Mouse (Mus musculus): Measurements from ENCODE around the gene Prm1. TPM values are rescaled to one million over a fixed set of nuclear protein-coding genes. Genes with fewer than 3 reads are reported as not detected.

Prm1 gene
- polyA plus RNA-seq, 1 experiment from 2014 or later, result not detected

DNA sequence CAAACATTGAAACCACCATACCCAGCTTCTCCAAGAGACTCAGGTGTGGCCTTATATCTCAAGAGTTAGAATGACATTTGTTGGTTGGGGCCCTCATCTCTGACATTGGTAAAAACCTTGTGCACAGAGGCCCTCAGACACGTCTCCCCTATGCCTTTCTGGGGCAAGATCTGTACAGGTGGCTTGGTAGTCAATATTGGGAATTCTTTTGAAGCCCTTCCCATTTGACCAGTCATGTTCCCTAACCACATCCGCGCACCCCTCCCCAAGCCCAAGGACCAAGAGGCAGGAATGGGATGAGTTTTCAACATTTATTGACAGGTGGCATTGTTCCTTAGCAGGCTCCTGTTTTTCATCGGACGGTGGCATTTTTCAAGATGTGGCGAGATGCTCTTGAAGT, 9.6 kb downstream of the Prm1 start, which contains the start of gene Prm2:
Gene Prm2 (minus strand): TSS at position 101 of the 400 bp plus-strand sequence.
- no peaks in the 10 kb centered on the region; a peak in 1 of 4 replicates for H3K4me1 ChIP-seq (ENCODE audit: control insufficient read depth in 2 of 2, insufficient read depth in 2 of 2, low read length in 2 of 2)
- H3K27ac ChIP-seq (replicated peaks in 1 of 2; ENCODE audit: control insufficient read depth in 1 of 2, insufficient read depth in 1 of 2, low read depth in 2 of 2, low read length in 2 of 2), result no peak within 1 kb of the TSS
- no peak for ATAC-seq (ENCODE audit: insufficient number of reproducible peaks, insufficient read depth, low FRiP score, low read depth)
- peaks cover 19% of the 10 kb centered on the region; the same call in 1 of the 2 replicates for H3K27me3 ChIP-seq (ENCODE audit: control insufficient read depth, insufficient read depth, low read length)
- no peak within 1 kb of the TSS for H3K4me2 ChIP-seq (ENCODE audit: low read length)
- H3K36me3 ChIP-seq (ENCODE audit: control insufficient read depth, insufficient read depth, low read length), result no peaks in the 10 kb centered on the region
- no peaks in the 10 kb centered on the region for H3K9me3 ChIP-seq (ENCODE audit: control insufficient read depth, low read length)
- H3K9ac ChIP-seq (ENCODE audit: low read length), result no peak within 1 kb of the TSS
- no peak within 1 kb of the TSS for H3K4me3 ChIP-seq (ENCODE audit: control insufficient read depth in 1 of 2, insufficient read depth in 1 of 2, low read depth in 1 of 2, low read length in 2 of 2)
- WGBS, result 75% methylated on average over 6 of the region's 6 CpGs

DNA sequence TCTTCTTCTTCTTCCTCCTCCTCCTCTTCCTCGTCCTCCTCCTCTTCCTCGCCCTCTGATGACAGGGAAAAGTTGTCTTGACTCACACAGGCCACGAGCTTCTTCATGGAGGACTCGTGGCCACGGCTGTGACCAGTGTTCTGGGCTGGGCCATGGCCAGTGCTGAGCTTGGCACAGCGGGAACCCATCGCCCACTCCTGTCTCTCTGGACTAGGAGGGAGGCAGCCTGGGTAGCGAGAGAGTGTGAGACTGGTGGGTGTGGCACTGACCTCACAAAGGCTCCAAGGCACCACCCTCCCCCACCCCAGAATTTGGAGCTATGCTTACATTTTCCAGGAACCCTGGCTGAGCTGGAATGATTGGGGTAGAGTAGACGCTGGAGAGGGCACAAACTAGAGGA, 14.9 kb downstream of the Prm1 start, which contains the start of gene Prm3:
Gene Prm3 (minus strand): TSS at position 213 of the 400 bp plus-strand sequence.
- Histone ChIP-seq H3K36me3 (ENCODE audit: control insufficient read depth, insufficient read depth, low read length) (no peaks in the 10 kb centered on the region), H3K4me3 (ENCODE audit: control insufficient read depth in 1 of 2, insufficient read depth in 1 of 2, low read depth in 1 of 2, low read length in 2 of 2) (no peak within 1 kb of the TSS), H3K9me3 (ENCODE audit: control insufficient read depth, low read length) (no peaks in the 10 kb centered on the region), H3K4me2 (ENCODE audit: low read length) (no peak within 1 kb of the TSS), H3K4me1 (ENCODE audit: control insufficient read depth in 2 of 2, insufficient read depth in 2 of 2, low read length in 2 of 2) (peaks cover 13 to 17% of the 10 kb centered on the region in 2 experiments), H3K27ac (replicated peaks in 1 of 2; ENCODE audit: control insufficient read depth in 1 of 2, insufficient read depth in 1 of 2, low read depth in 2 of 2, low read length in 2 of 2) (no peak within 1 kb of the TSS), H3K27me3 (ENCODE audit: control insufficient read depth, insufficient read depth, low read length) (peaks cover 7% of the 10 kb centered on the region; the same call in 1 of the 2 replicates), H3K9ac (ENCODE audit: low read length) (no peak within 1 kb of the TSS)
- WGBS, result 67% methylated on average over 9 of the region's 9 CpGs
- ATAC-seq (ENCODE audit: insufficient number of reproducible peaks, insufficient read depth, low FRiP score, low read depth), result no peak

DNA sequence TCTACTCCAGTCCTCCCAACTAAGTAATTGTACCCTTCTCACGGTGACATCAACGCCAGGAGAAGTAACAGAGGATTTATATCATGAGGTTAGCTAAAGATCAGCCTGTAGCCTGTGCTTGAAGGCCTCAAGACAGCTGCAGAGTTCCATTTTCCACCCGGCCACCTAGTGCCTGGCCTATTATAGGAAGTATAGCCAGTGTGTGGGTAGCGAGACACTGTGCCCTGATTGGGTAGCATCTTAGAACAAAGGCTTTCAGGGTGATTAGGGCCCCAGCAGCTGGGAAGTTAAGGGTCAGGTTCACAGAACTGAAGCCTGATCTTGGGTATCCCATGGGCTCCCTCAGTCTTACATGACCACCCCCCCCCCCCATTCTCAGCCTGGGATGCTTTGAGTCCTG, 16.8 kb downstream of the Prm1 start:
- H3K4me1 ChIP-seq (ENCODE audit: control insufficient read depth in 2 of 2, insufficient read depth in 2 of 2, low read length in 2 of 2), result peaks cover 13 to 23% of the 10 kb centered on the region in 2 experiments
- ATAC-seq (ENCODE audit: insufficient number of reproducible peaks, insufficient read depth, low FRiP score, low read depth), result no peak
- H3K36me3 ChIP-seq (ENCODE audit: control insufficient read depth, insufficient read depth, low read length), result no peaks in the 10 kb centered on the region
- no peak overlapping the region for H3K4me2 ChIP-seq (ENCODE audit: low read length)
- H3K4me3 ChIP-seq (ENCODE audit: control insufficient read depth in 1 of 2, insufficient read depth in 1 of 2, low read depth in 1 of 2, low read length in 2 of 2), result no peak overlapping the region
- H3K9me3 ChIP-seq (ENCODE audit: control insufficient read depth, low read length), result no peaks in the 10 kb centered on the region
- no peak overlapping the region for H3K9ac ChIP-seq (ENCODE audit: low read length)
- no peak overlapping the region for H3K27ac ChIP-seq (replicated peaks in 1 of 2; ENCODE audit: control insufficient read depth in 1 of 2, insufficient read depth in 1 of 2, low read depth in 2 of 2, low read length in 2 of 2)
- no peaks in the 10 kb centered on the region for H3K27me3 ChIP-seq (ENCODE audit: control insufficient read depth, insufficient read depth, low read length)
- WGBS, result 74% methylated on average over 4 of the region's 4 CpGs

DNA sequence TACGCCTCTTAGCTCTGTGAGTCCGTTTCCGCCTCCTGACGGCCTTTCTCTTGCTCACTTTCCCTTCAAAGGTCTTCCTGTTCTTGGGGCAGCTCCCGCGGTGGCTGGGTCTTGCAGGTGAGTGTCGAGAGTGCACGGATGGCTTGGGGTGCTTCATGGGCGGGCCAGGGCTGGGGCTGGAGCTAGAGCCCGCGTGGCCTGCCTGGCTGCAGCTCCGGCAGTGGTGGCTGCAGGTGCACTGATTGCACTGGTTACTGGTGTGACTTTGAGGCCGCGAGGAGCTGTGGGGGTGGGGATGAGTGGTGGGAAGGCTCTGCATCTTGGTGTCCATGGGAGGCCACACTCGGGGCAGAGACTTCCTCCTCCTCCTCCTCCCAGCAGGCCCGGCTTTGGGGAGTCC, 17.4 kb downstream of the Prm1 start, which contains the start of gene Tnp2:
Gene Tnp2 (minus strand): TSS at position 390 of the 400 bp plus-strand sequence.
- H3K4me3 ChIP-seq (ENCODE audit: control insufficient read depth in 1 of 2, insufficient read depth in 1 of 2, low read depth in 1 of 2, low read length in 2 of 2), result no peak within 1 kb of the TSS
- no peak within 1 kb of the TSS for H3K4me2 ChIP-seq (ENCODE audit: low read length)
- no peaks in the 10 kb centered on the region for H3K9me3 ChIP-seq (ENCODE audit: control insufficient read depth, low read length)
- H3K36me3 ChIP-seq (ENCODE audit: control insufficient read depth, insufficient read depth, low read length), result no peaks in the 10 kb centered on the region
- H3K4me1 ChIP-seq (ENCODE audit: control insufficient read depth in 2 of 2, insufficient read depth in 2 of 2, low read length in 2 of 2), result peaks cover 16 to 29% of the 10 kb centered on the region in 2 experiments
- no peaks in the 10 kb centered on the region for H3K27me3 ChIP-seq (ENCODE audit: control insufficient read depth, insufficient read depth, low read length)
- H3K27ac ChIP-seq (replicated peaks in 1 of 2; ENCODE audit: control insufficient read depth in 1 of 2, insufficient read depth in 1 of 2, low read depth in 2 of 2, low read length in 2 of 2), result no peak within 1 kb of the TSS
- H3K9ac ChIP-seq (ENCODE audit: low read length), result no peak within 1 kb of the TSS
- ATAC-seq (ENCODE audit: insufficient number of reproducible peaks, insufficient read depth, low FRiP score, low read depth), result no peak
- WGBS, result 54% methylated on average over 15 of the region's 16 CpGs

DNA sequence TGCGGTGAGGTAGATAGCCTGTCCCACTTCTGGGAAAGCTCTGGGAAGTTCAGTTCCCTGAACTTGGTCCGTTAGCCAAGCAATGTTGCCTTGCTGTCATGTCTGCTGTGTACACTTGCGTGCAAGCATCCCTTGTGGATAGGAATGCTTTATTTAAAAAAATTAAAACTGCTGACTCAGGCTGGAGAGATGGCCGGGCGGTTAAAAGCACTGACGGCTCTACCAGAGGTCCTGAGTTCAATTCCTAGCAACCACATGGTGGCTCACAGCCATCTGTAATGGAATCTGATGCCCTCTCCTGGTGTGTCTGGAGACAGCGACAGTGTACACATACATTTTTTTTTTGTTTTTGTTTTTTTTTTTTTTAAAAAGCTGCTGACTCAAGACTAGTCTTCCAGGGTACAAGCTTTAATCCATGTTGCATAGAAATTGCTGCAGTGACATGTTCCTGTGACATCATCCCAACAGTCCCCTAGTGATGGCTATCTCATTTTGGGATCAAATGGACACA, 18.0 kb downstream of the Prm1 start:
- ATAC-seq (ENCODE audit: insufficient number of reproducible peaks, insufficient read depth, low FRiP score, low read depth), result no peak
- Histone ChIP-seq H3K4me2 (ENCODE audit: low read length) (no peak overlapping the region), H3K9me3 (ENCODE audit: control insufficient read depth, low read length) (no peaks in the 10 kb centered on the region), H3K36me3 (ENCODE audit: control insufficient read depth, insufficient read depth, low read length) (no peaks in the 10 kb centered on the region), H3K4me1 (ENCODE audit: control insufficient read depth in 2 of 2, insufficient read depth in 2 of 2, low read length in 2 of 2) (peaks cover 21 to 35% of the 10 kb centered on the region in 2 experiments), H3K9ac (ENCODE audit: low read length) (no peak overlapping the region), H3K27ac (replicated peaks in 1 of 2; ENCODE audit: control insufficient read depth in 1 of 2, insufficient read depth in 1 of 2, low read depth in 2 of 2, low read length in 2 of 2) (no peak overlapping the region), H3K4me3 (ENCODE audit: control insufficient read depth in 1 of 2, insufficient read depth in 1 of 2, low read depth in 1 of 2, low read length in 2 of 2) (no peak overlapping the region), H3K27me3 (ENCODE audit: control insufficient read depth, insufficient read depth, low read length) (no peaks in the 10 kb centered on the region)
- 69% methylated on average over 7 of the region's 7 CpGs for WGBS

DNA sequence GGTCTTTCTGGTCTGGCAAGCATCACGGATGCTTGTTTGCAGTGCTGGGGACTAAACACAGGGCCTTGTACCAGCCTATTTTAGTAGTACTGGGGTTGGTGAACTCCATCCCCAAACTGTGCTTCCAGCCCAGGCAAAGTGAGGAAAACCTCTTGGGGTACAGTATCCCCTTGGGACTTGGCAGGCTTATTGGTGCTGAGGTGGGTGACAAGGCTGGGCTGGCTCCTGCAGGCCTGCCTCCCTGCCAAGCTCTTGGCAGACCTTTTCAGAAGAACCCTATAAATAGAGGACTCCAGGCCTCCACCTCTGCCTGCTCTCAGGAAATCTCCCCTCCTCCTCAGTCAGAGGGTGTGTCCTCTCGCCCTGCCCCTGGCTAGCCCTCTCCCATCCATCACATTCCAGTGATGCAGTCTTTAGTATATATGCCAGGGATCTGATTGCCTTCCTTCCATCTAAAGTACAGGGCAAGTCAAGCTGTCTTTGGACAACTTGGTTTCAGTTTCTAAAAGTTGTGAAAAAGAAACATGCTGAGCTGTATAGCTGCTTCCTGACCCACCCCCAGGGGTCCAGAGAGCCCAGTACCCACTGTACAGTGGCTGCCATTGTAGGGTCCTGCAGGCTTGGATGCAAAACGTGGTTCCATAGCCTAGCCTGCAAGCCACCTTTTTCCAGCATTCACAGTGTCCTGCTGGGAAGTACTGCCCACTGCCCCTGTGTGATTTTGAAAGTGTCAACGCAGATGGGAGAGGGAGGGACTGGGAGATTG, 18.7 kb downstream of the Prm1 start:
- ATAC-seq (ENCODE audit: insufficient number of reproducible peaks, insufficient read depth, low FRiP score, low read depth), result no peak
- Histone ChIP-seq H3K36me3 (ENCODE audit: control insufficient read depth, insufficient read depth, low read length) (no peaks in the 10 kb centered on the region), H3K27ac (replicated peaks in 1 of 2; ENCODE audit: control insufficient read depth in 1 of 2, insufficient read depth in 1 of 2, low read depth in 2 of 2, low read length in 2 of 2) (peak overlapping the region; percentile 75 to 97), H3K9ac (ENCODE audit: low read length) (no peak overlapping the region), H3K4me1 (ENCODE audit: control insufficient read depth in 2 of 2, insufficient read depth in 2 of 2, low read length in 2 of 2) (peaks cover 26 to 42% of the 10 kb centered on the region in 2 experiments), H3K4me3 (ENCODE audit: control insufficient read depth in 1 of 2, insufficient read depth in 1 of 2, low read depth in 1 of 2, low read length in 2 of 2) (no peak overlapping the region), H3K9me3 (ENCODE audit: control insufficient read depth, low read length) (no peaks in the 10 kb centered on the region), H3K4me2 (ENCODE audit: low read length) (0 out of 2 replicates have a peak overlapping the region, but pooled peaks have one; percentile 94), H3K27me3 (ENCODE audit: control insufficient read depth, insufficient read depth, low read length) (no peaks in the 10 kb centered on the region)
- WGBS, result 40% methylated on average over 4 of the region's 4 CpGs

DNA sequence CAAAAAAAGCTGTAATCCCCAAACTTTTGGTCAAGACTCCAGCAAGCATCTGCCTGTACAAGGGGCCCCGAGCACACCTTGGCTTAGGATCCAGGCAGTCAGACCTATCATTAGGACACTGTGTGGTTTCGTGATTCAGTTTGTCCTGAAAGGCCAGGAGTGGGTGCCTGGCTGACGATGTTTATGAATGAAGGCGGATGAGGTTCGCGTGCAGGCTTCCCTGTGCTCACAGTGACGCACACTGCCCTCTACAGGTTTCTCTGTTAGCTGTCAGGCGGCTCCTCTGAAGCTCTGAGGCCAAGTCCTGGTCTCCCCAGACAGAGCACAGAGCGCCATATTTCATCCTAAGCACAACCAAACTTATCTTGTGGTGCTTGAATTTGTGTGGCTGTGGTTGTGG, 19.4 kb downstream of the Prm1 start:
- Histone ChIP-seq H3K4me3 (ENCODE audit: control insufficient read depth in 1 of 2, insufficient read depth in 1 of 2, low read depth in 1 of 2, low read length in 2 of 2) (peak overlapping the region; percentile 81 to 86), H3K27ac (replicated peaks in 1 of 2; ENCODE audit: control insufficient read depth in 1 of 2, insufficient read depth in 1 of 2, low read depth in 2 of 2, low read length in 2 of 2) (peak overlapping the region; percentile 95 to 97), H3K4me2 (ENCODE audit: low read length) (peak overlapping the region; percentile 94), H3K36me3 (ENCODE audit: control insufficient read depth, insufficient read depth, low read length) (no peaks in the 10 kb centered on the region), H3K9me3 (ENCODE audit: control insufficient read depth, low read length) (no peaks in the 10 kb centered on the region), H3K9ac (ENCODE audit: low read length) (peak overlapping the region; percentile 89), H3K27me3 (ENCODE audit: control insufficient read depth, insufficient read depth, low read length) (no peaks in the 10 kb centered on the region), H3K4me1 (ENCODE audit: control insufficient read depth in 2 of 2, insufficient read depth in 2 of 2, low read length in 2 of 2) (peaks cover 29 to 49% of the 10 kb centered on the region in 2 experiments)
- 0 out of 2 replicates have a peak, but pooled peaks have one; percentile 18 for ATAC-seq (ENCODE audit: insufficient number of reproducible peaks, insufficient read depth, low FRiP score, low read depth)
- WGBS, result 3% methylated on average over 9 of the region's 9 CpGs

All from heart, embryonic 14.5 days (tissue).